Mouse (Mus musculus) adrenal gland, adult 8-10 months (tissue): Measurements from ENCODE around the gene Thada. TPM values are rescaled to one million over a fixed set of nuclear protein-coding genes. Genes with fewer than 3 reads are reported as not detected.

Source experiments
- DNase-seq: peaks from one replicate; pipeline ENCODE4 v3.0.0; 2022
- total RNA-seq, 4 experiments: library from RNA; stranded (reverse); gene quantifications; 2 replicates each; pipeline ENCODE4 v1.2.4; 2022

Gene Thada
- total RNA-seq, 4 experiments from 2014 or later: 15.7 to 32.1 (median 19.0) TPM

GRCm38 (mm10) chr17:84286536-84286935 lies 179.5 kb downstream of the Thada start:
- no peak for DNase-seq

- no peak for DNase-seq
Observed at GRCm38 (mm10) chr17:84282388-84283280, 183.4 kb downstream of the Thada start.

GRCm38 (mm10) chr17:84279001-84279400 lies 187.0 kb downstream of the Thada start:
- no peak for DNase-seq

- DNase-seq: no peak
Observed at GRCm38 (mm10) chr17:84278193-84278953, 187.6 kb downstream of the Thada start.

GRCm38 (mm10) chr17:84274999-84275398 lies 191.0 kb downstream of the Thada start:
- no peak for DNase-seq

- DNase-seq: no peak
Observed at GRCm38 (mm10) chr17:84274163-84274562, 191.8 kb downstream of the Thada start.

GRCm38 (mm10) chr17:84272557-84273261 lies 193.3 kb downstream of the Thada start:
- no peak for DNase-seq

GRCm38 (mm10) chr17:84271566-84272202 lies 194.3 kb downstream of the Thada start:
- DNase-seq: no peak

- DNase-seq: no peak
Observed at GRCm38 (mm10) chr17:84269722-84270121, 196.3 kb downstream of the Thada start.

- DNase-seq: no peak
Observed at GRCm38 (mm10) chr17:84268450-84268849, 197.6 kb downstream of the Thada start.

GRCm38 (mm10) chr17:84267456-84268074 lies 198.4 kb downstream of the Thada start:
- no peak for DNase-seq

- DNase-seq: no peak
Observed at GRCm38 (mm10) chr17:84266161-84266948, 199.7 kb downstream of the Thada start.

- DNase-seq: no peak
Observed at GRCm38 (mm10) chr17:84265480-84266130, 200.4 kb downstream of the Thada start.

- DNase-seq: no peak
Observed at GRCm38 (mm10) chr17:84264305-84264704, 201.7 kb downstream of the Thada start.

GRCm38 (mm10) chr17:84263591-84263990 lies 202.4 kb downstream of the Thada start:
- no peak for DNase-seq

- no peak for DNase-seq
Observed at GRCm38 (mm10) chr17:84262325-84262979, 203.6 kb downstream of the Thada start.

- DNase-seq: no peak
Observed at GRCm38 (mm10) chr17:84261010-84261409, 205.0 kb downstream of the Thada start.

- no peak for DNase-seq
Observed at GRCm38 (mm10) chr17:84260226-84260625, 205.8 kb downstream of the Thada start.

- DNase-seq: no peak
Observed at GRCm38 (mm10) chr17:84258638-84259261, 207.3 kb downstream of the Thada start.
